Mouse (Mus musculus) bone marrow macrophage, adult 2 months (primary cell): ENCODE data around the gene Gm36864.

ENCODE experiments used
- CTCF ChIP-seq: IDR thresholded peaks from 2 replicates; pipeline ENCODE4 v1.5.1; 2012; ENCODE audit warnings: low read depth, mild to moderate bottlenecking, low read length, moderate library complexity
- POLR2A ChIP-seq: IDR thresholded peaks from 2 replicates; pipeline ENCODE4 v1.6.1; 2012; ENCODE audit warnings: mild to moderate bottlenecking, low read depth, low read length, borderline replicate concordance

DNA sequence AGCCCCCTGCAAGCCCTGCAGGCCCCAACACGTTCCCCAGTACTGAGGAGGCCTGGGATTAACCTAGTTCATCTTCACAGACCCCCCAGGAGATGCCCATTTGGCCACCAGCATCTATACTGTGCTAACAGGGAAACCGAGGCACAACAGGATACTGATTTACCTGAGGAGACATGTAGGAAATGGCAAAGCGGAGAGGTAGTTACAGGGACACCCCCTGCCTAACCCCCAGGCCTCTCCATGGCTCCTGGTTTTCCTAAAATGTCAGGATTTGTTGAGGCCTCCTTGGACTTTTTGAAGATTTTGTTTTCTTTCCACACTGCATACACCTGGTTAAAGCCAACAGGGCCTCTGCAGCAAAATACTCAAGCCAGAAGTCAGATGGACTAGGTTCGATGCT, 21.3 kb downstream of the Gm36864 start, which contains the start of gene Acp4:
- TF ChIP-seq CTCF (no peak), POLR2A (no peak)
